Mouse (Mus musculus) heart, embryonic 16.5 days (tissue): Measurements from ENCODE around the gene Siglecg. TPM values are rescaled to one million over a fixed set of nuclear protein-coding genes. Genes with fewer than 3 reads are reported as not detected.

Source experiments
- ATAC-seq: fragments of 200-750 bp; cut with Nextera tagmentation; replicated peaks from 2 replicates; pipeline ENCODE4 v1.8.0; 2017; ENCODE audit warnings: moderate number of reproducible peaks; ENCODE audit not compliant: insufficient read depth, low FRiP score; ENCODE audit errors: extremely low read depth
- H3K27ac ChIP-seq: fragments of 300-500 bp; sonication (generic); 2 replicates; pipeline ENCODE4 v1.5.1; 2014; ENCODE audit warnings: mild to moderate bottlenecking, low read length, control low read depth, moderate library complexity
- H3K27me3 ChIP-seq: fragments of 300-500 bp; sonication (generic); 2 replicates; pipeline ENCODE4 v1.6.1; 2014; ENCODE audit warnings: low read length, mixed read lengths; ENCODE audit not compliant: control insufficient read depth, insufficient read depth
- H3K36me3 ChIP-seq: fragments of 300-500 bp; sonication (generic); 2 replicates; pipeline ENCODE4 v1.6.1; 2014; ENCODE audit not compliant: control insufficient read depth, insufficient read depth
- H3K4me1 ChIP-seq: fragments of 300-500 bp; sonication (generic); 2 replicates; pipeline ENCODE4 v1.6.1; 2014; ENCODE audit warnings: low read length, mixed read lengths; ENCODE audit not compliant: control insufficient read depth, insufficient read depth
- H3K4me2 ChIP-seq: fragments of 300-500 bp; sonication (generic); 2 replicates; pipeline ENCODE4 v1.6.1; 2014; ENCODE audit warnings: low read depth, mild to moderate bottlenecking, control low read depth, low read length
- H3K4me3 ChIP-seq: fragments of 300-500 bp; sonication (generic); 2 replicates; pipeline ENCODE4 v1.5.1; 2014; ENCODE audit warnings: mild to moderate bottlenecking, control low read depth, low read length
- H3K9ac ChIP-seq: fragments of 300-500 bp; sonication (generic); 2 replicates; pipeline ENCODE4 v1.6.1; 2014; ENCODE audit warnings: low read length, control low read depth
- H3K9me3 ChIP-seq: fragments of 300-500 bp; sonication (generic); replicated peaks from 2 replicates; pipeline ENCODE4 v1.6.1; 2016; ENCODE audit warnings: low read length; ENCODE audit not compliant: control insufficient read depth
- WGBS: fragments of 180-500 bp; shearing (Covaris S2); extraction: QIAGEN DNeasy Blood & Tissue Kit; methylation state at CpG from one replicate; pipeline ENCODE4 v1.1.7; 2014; 5-methylcytosine and 5-hydroxymethylcytosine counted together
- microRNA-seq: library from miRNA; unstranded; fragments of <30 nt; microRNA quantifications from one replicate; pipeline ENCODE4, GENCODE M21; 2017
- polyA plus RNA-seq: library from polyadenylated mRNA; unstranded; fragments of >200 nt; fragmentation: Nextera tagmentation; extraction: Ambion mirVana; gene quantifications from 2 replicates; pipeline ENCODE4 v1.2.1, GENCODE M21; 2015

The Siglecg gene
- polyA plus RNA-seq, 1 experiment from 2014 or later: 0.17 TPM

DNA sequence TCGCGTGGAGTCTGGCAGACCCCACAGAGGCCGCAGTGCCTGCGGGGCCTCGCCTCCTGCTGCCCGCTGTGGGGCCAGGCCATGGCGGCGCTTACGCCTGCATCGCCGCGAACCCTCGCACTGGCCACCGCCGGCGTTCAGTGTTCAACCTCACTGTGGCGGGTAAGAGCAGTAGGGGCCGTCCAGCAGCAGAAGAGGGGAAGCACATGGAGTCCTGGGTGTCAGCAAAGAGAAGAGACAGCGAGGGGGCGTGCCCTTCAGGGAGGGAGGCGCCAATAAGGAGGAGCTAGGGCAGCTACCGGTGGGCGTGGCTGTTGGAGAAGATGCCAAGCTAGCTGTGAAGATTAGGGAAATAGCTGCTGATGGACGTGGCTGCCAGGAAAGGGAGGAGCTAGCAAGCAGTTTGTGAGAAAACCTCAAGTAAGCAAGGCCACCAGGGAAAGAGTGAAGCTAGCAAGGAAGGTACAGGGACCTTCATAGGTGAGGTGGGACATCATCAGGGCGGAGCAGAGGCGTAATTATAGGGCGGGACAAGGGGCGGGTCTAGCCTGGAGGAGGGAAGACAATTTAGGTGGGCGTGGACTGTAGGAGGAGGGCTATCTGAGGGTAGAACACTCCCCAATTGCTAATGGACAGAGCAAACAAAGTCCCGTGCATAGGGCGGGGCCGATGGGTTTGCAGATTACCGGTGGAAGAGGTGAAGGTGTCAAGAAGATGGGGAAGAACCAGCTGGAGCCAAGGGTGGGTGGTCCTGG is 57.5 kb downstream of the Siglecg start:
- Histone ChIP-seq H3K9ac (peak overlapping the region; percentile 68), H3K4me1 (peaks cover 7% of the 10 kb centered on the region), H3K4me2 (peak overlapping the region; percentile 72), H3K9me3 (no peaks in the 10 kb centered on the region), H3K4me3 (peak overlapping the region; percentile 61), H3K27me3 (peaks cover 8% of the 10 kb centered on the region; the same call in 1 of the 2 replicates), H3K36me3 (peaks cover 4% of the 10 kb centered on the region; the same call in 1 of the 2 replicates), H3K27ac (0 out of 2 replicates have a peak overlapping the region, but pooled peaks have one; percentile 12)
- WGBS: under 1% methylated on average over 33 of the region's 33 CpGs
- ATAC-seq: peak; percentile 87

DNA sequence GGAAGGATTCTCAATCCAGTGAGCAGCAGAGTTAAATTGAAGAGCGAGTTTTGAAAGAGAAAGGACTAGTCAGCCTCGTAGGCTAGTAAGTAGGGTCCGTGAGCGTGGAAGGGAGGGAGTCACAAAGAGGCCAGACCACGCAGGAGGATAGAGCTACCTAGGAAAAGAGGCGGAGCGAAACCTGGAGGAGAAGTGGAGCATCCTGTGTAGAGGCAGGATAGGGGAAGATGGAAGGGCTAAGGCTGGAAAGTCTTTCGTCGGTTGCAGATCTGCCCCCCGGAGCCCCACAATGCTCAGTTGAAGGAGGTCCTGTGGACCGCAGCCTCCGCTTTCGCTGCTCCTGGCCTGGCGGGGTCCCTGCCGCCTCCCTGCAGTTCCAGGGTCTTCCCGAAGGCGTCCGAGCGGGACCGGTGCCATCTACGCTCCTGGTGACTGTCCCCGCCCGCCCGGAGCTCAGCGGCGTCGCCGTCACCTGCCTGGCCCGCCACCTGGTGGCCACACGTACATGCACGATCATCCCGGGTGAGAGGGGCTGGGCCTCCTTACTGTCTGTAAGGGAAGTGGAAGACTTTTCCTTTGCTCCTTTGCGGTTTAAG is 58.2 kb downstream of the Siglecg start:
- H3K4me2 ChIP-seq: peak overlapping the region; percentile 72
- peaks cover 4% of the 10 kb centered on the region; the same call in 1 of the 2 replicates for H3K36me3 ChIP-seq
- no peak overlapping the region for H3K27ac ChIP-seq
- peaks cover 8% of the 10 kb centered on the region; the same call in 1 of the 2 replicates for H3K27me3 ChIP-seq
- H3K9me3 ChIP-seq: no peaks in the 10 kb centered on the region
- ATAC-seq: peak; percentile 68
- peaks cover 7% of the 10 kb centered on the region for H3K4me1 ChIP-seq
- peak overlapping the region; percentile 51 for H3K9ac ChIP-seq
- under 1% methylated on average over 32 of the region's 33 CpGs for WGBS
- peak overlapping the region; percentile 61 for H3K4me3 ChIP-seq

Small RNA genes lying within 50 kb of the gene (microRNA-seq; reads per million reads assigned to microRNA genes)
- gene Mir7051: 1.6 reads per million

Other genes with a start within 250 kb of the Siglecg start
- 10.6 and 12.2 TPM in 2 replicates for gene Zfp715, start 94.9 kb upstream of the Siglecg start, polyA plus RNA-seq
- gene Siglecf, start 56.9 kb upstream of the Siglecg start, polyA plus RNA-seq: 0.24 and 0.28 TPM in 2 replicates
- gene Lim2, start 19.5 kb downstream of the Siglecg start, polyA plus RNA-seq: not detected in 2 replicates
- gene Nkg7, start 28.9 kb downstream of the Siglecg start, polyA plus RNA-seq: 11.6 and 20.9 TPM in 2 replicates
- not detected in 2 replicates for gene Cldnd2, start 32.6 kb downstream of the Siglecg start, polyA plus RNA-seq
- gene Etfb, start 35.9 kb downstream of the Siglecg start, polyA plus RNA-seq: 803 and 831 TPM in 2 replicates
- gene Gm45233, start 35.9 kb downstream of the Siglecg start, polyA plus RNA-seq: 0.18 and 0.97 TPM in 2 replicates
- 3.4 and 4.2 TPM in 2 replicates for gene Vsig10l, start 54.9 kb downstream of the Siglecg start, polyA plus RNA-seq
- 0.06 TPM in 1 of 2 replicates, not detected in the other for gene Iglon5, start 81.9 kb downstream of the Siglecg start, polyA plus RNA-seq
- gene 4931406B18Rik, start 97.7 kb downstream of the Siglecg start, polyA plus RNA-seq: not detected in 2 replicates
- 0.51 and 0.85 TPM in 2 replicates for gene Cd33, start 136.2 kb downstream of the Siglecg start, polyA plus RNA-seq
- 1.3 and 2.0 TPM in 2 replicates for gene Zfp658, start 154.1 kb downstream of the Siglecg start, polyA plus RNA-seq
- 7.4 TPM in 2 replicates for gene Zfp719, start 171.4 kb downstream of the Siglecg start, polyA plus RNA-seq
- gene Zfp819, start 199.0 kb downstream of the Siglecg start, polyA plus RNA-seq: not detected in 2 replicates
- gene Ceacam18, start 226.5 kb downstream of the Siglecg start, polyA plus RNA-seq: 0.09 TPM in 1 of 2 replicates, not detected in the other